Mouse (Mus musculus) MEL (cell line): ENCODE measurements around the gene Gm10073. TPM values are rescaled to one million over a fixed set of nuclear protein-coding genes. Genes with fewer than 3 reads are reported as not detected.

Experiments
- DNase-seq: peaks from one replicate; pipeline ENCODE4 v3.0.0; 2011; ENCODE audit warnings: low read depth, low spot score
- H3K27ac ChIP-seq: 2 replicates; pipeline ENCODE4 v1.5.1; 2012; ENCODE audit warnings: low read depth, mild to moderate bottlenecking, control low read depth, low read length, moderate library complexity; ENCODE audit not compliant: control insufficient read depth
- H3K27me3 ChIP-seq, 2 experiments: fragments of 150-350 bp in 1 of 2; sonication (generic) in 1 of 2; 2 replicates each; pipeline ENCODE4 v1.6.1; 2012; ENCODE audit warnings: low read length in 2 of 2, mild to moderate bottlenecking in 2 of 2, improper control_type of control experiment in 1 of 2, moderate library complexity in 1 of 2; ENCODE audit not compliant: insufficient read depth in 2 of 2, control insufficient read depth in 1 of 2
- H3K36me3 ChIP-seq, 2 experiments: 2 replicates each; pipeline ENCODE4 v1.6.1; 2012 to 2014; ENCODE audit warnings: low read length in 2 of 2, improper control_type of control experiment in 1 of 2, inconsistent platforms in 1 of 2, mild to moderate bottlenecking in 1 of 2; ENCODE audit not compliant: insufficient read depth in 2 of 2, control insufficient read depth in 1 of 2
- H3K4me1 ChIP-seq, 2 experiments: fragments of 150-350 bp in 1 of 2; sonication (generic) in 1 of 2; 2 replicates each; pipeline ENCODE4 v1.6.1; 2012; ENCODE audit warnings: low read length in 2 of 2, improper control_type of control experiment in 1 of 2, mild to moderate bottlenecking in 1 of 2; ENCODE audit not compliant: insufficient read depth in 2 of 2, control insufficient read depth in 1 of 2
- H3K4me3 ChIP-seq, 2 experiments: fragments of 150-350 bp in 1 of 2; sonication (generic) in 1 of 2; 2 replicates each; pipeline ENCODE4 v1.5.1; 2012; ENCODE audit warnings: low read depth in 2 of 2, low read length in 2 of 2, mild to moderate bottlenecking in 2 of 2, moderate library complexity in 2 of 2, control low read depth in 1 of 2, improper control_type of control experiment in 1 of 2; ENCODE audit not compliant: control insufficient read depth in 1 of 2, insufficient read depth in 1 of 2
- H3K79me2 ChIP-seq: 2 replicates; pipeline ENCODE4 v1.6.1; 2012; ENCODE audit warnings: mild to moderate bottlenecking, low read length, moderate library complexity; ENCODE audit not compliant: control insufficient read depth, poor library complexity, insufficient read depth
- H3K9ac ChIP-seq: 2 replicates; pipeline ENCODE4 v1.6.1; 2012; ENCODE audit warnings: low read depth, mild to moderate bottlenecking, control low read depth, low read length, moderate library complexity; ENCODE audit not compliant: control insufficient read depth, poor library complexity, severe bottlenecking
- H3K9me3 ChIP-seq: fragments of 150-350 bp; sonication (generic); replicated peaks from 2 replicates; pipeline ENCODE4 v1.6.1; 2012; ENCODE audit warnings: mild to moderate bottlenecking, low read length, improper control_type of control experiment, moderate library complexity; ENCODE audit not compliant: insufficient read depth
- BHLHE40 ChIP-seq: IDR thresholded peaks from 2 replicates; pipeline ENCODE4 v1.6.1; 2012; ENCODE audit warnings: low read depth, mild to moderate bottlenecking, inconsistent platforms, low read length, improper control_type of control experiment, borderline replicate concordance
- CHD1 ChIP-seq: IDR thresholded peaks from 2 replicates; pipeline ENCODE4 v1.6.1; 2012; ENCODE audit warnings: low read depth, mild to moderate bottlenecking, inconsistent platforms, low read length, improper control_type of control experiment
- CHD2 ChIP-seq: IDR thresholded peaks from 2 replicates; pipeline ENCODE4 v1.6.1; 2011; ENCODE audit warnings: low read length, improper control_type of control experiment
- ELF1 ChIP-seq: IDR thresholded peaks from 2 replicates; pipeline ENCODE4 v1.6.1; 2014; ENCODE audit warnings: low read depth, mild to moderate bottlenecking, inconsistent platforms, low read length, improper control_type of control experiment, moderate library complexity
- EP300 ChIP-seq, 2 experiments: IDR thresholded peaks; 2 replicates each; pipeline ENCODE4 v1.6.1; 2011; ENCODE audit warnings: improper control_type of control experiment in 2 of 2, low read length in 2 of 2, low read depth in 1 of 2, mild to moderate bottlenecking in 1 of 2
- ETS1 ChIP-seq: IDR thresholded peaks from 2 replicates; pipeline ENCODE4 v1.6.1; 2012; ENCODE audit warnings: low read depth, mild to moderate bottlenecking, inconsistent platforms, low read length, improper control_type of control experiment, moderate library complexity
- HCFC1 ChIP-seq: IDR thresholded peaks from 2 replicates; pipeline ENCODE4 v1.6.1; 2012; ENCODE audit warnings: low read depth, mild to moderate bottlenecking, inconsistent platforms, low read length, improper control_type of control experiment, moderate library complexity
- JUND ChIP-seq: IDR thresholded peaks from 2 replicates; pipeline ENCODE4 v1.6.1; 2011; ENCODE audit warnings: low read depth, mild to moderate bottlenecking, improper control_type of control experiment, low read length
- MAFK ChIP-seq: IDR thresholded peaks from 2 replicates; pipeline ENCODE4 v1.6.1; 2011; ENCODE audit warnings: low read depth, mild to moderate bottlenecking, low read length, improper control_type of control experiment, borderline replicate concordance
- MAX ChIP-seq: IDR thresholded peaks from 2 replicates; pipeline ENCODE4 v1.6.1; 2011; ENCODE audit warnings: low read length, improper control_type of control experiment
- MEF2A ChIP-seq: IDR thresholded peaks from 2 replicates; pipeline ENCODE4 v1.6.1; 2014; ENCODE audit warnings: low read depth, mild to moderate bottlenecking, inconsistent platforms, low read length, improper control_type of control experiment; ENCODE audit not compliant: poor library complexity, insufficient replicate concordance, severe bottlenecking; ENCODE audit errors: extremely low read depth
- POLR2A ChIP-seq, 2 experiments: IDR thresholded peaks; 2 replicates each; pipeline ENCODE4 v1.6.1; 2011 to 2012; ENCODE audit warnings: low read length in 2 of 2, mild to moderate bottlenecking in 2 of 2, control low read depth in 1 of 2, improper control_type of control experiment in 1 of 2, low read depth in 1 of 2, moderate library complexity in 1 of 2; ENCODE audit not compliant: control insufficient read depth in 1 of 2, insufficient read depth in 1 of 2, poor library complexity in 1 of 2
- POLR2AphosphoS2 ChIP-seq: IDR thresholded peaks from 2 replicates; pipeline ENCODE4 v1.6.1; 2011; ENCODE audit warnings: low read length, improper control_type of control experiment
- POLR2AphosphoS5 ChIP-seq: IDR thresholded peaks from 2 replicates; pipeline ENCODE4 v1.6.1; 2012; ENCODE audit warnings: low read depth, borderline replicate concordance, mild to moderate bottlenecking, inconsistent platforms, low read length, moderate library complexity, mixed read lengths
- RCOR1 ChIP-seq: IDR thresholded peaks from 2 replicates; pipeline ENCODE4 v1.6.1; 2012; ENCODE audit warnings: low read depth, mild to moderate bottlenecking, inconsistent platforms, low read length, improper control_type of control experiment
- SIN3A ChIP-seq: IDR thresholded peaks from 2 replicates; pipeline ENCODE4 v1.6.1; 2012; ENCODE audit warnings: low read length, improper control_type of control experiment, inconsistent platforms
- SMC3 ChIP-seq: IDR thresholded peaks from 2 replicates; pipeline ENCODE4 v1.6.1; 2011; ENCODE audit warnings: low read depth, low read length, improper control_type of control experiment
- ZC3H11A ChIP-seq: IDR thresholded peaks from 2 replicates; pipeline ENCODE4 v1.6.1; 2012; ENCODE audit warnings: low read depth, mild to moderate bottlenecking, inconsistent platforms, low read length, improper control_type of control experiment
- ZKSCAN1 ChIP-seq: IDR thresholded peaks from 2 replicates; pipeline ENCODE4 v1.6.1; 2012; ENCODE audit warnings: low read depth, mild to moderate bottlenecking, inconsistent platforms, low read length, improper control_type of control experiment, moderate library complexity
- ZMIZ1 ChIP-seq: IDR thresholded peaks from 2 replicates; pipeline ENCODE4 v1.6.1; 2012; ENCODE audit warnings: low read depth, mild to moderate bottlenecking, inconsistent platforms, low read length, improper control_type of control experiment, moderate library complexity
- ZNF384 ChIP-seq: IDR thresholded peaks from 2 replicates; pipeline ENCODE4 v1.6.1; 2012; ENCODE audit warnings: low read depth, mild to moderate bottlenecking, inconsistent platforms, low read length, improper control_type of control experiment
- polyA plus RNA-seq, 2 experiments: library from polyadenylated mRNA; stranded (reverse) in 1 of 2; unstranded in 1 of 2; fragments of >175 nt in 1 of 2; fragments of >200 nt in 1 of 2; gene quantifications; 2 replicates each; pipeline versions ENCODE4 v1.2.1 to v1.2.4; 2012; ENCODE audit warnings: low replicate concordance in 2 of 2, low read depth in 1 of 2; ENCODE audit not compliant: insufficient read length in 2 of 2, insufficient read depth in 1 of 2, missing spikeins in 1 of 2
- total RNA-seq: library from RNA; depleted of rRNA; stranded (reverse); fragments of 300-350 nt; gene quantifications from 2 replicates; pipeline ENCODE4 v1.2.3, GENCODE M21; 2012

The Gm10073 gene
- total and polyA plus RNA-seq, 3 experiments, result 71.2 to 188 TPM; not detected in 1

- TF ChIP-seq HCFC1, result no peak
- TF ChIP-seq MAFK, result no peak
- TF ChIP-seq SIN3A, result no peak
- no peak for TF ChIP-seq ZC3H11A
- TF ChIP-seq ETS1, result no peak
- no peak for TF ChIP-seq ZKSCAN1
- TF ChIP-seq EP300 (IDR thresholded peaks at IDR 0.05; ENCODE audit: low read depth in 1 of 2, low read length in 2 of 2), result no peak
- no peak for TF ChIP-seq POLR2A (IDR thresholded peaks at IDR 0.05; ENCODE audit: control insufficient read depth in 1 of 2, insufficient read depth in 1 of 2, low read depth in 1 of 2, low read length in 2 of 2, poor library complexity in 1 of 2)
- no peak for TF ChIP-seq SMC3
- no peak for TF ChIP-seq RCOR1
- TF ChIP-seq MEF2A, result no peak
- TF ChIP-seq BHLHE40, result no peak
- TF ChIP-seq ELF1, result no peak
- TF ChIP-seq CHD1, result no peak
- TF ChIP-seq CHD2, result no peak
- H3K9ac ChIP-seq, result no peak overlapping the region
- DNase-seq, result no peak
- H3K9me3 ChIP-seq, result no peaks in the 10 kb centered on the region
- H3K27me3 ChIP-seq, result peaks cover 4 to 8% of the 10 kb centered on the region in 2 experiments
- H3K36me3 ChIP-seq, result no peaks in the 10 kb centered on the region
- no peak overlapping the region for H3K27ac ChIP-seq
- no peak overlapping the region for H3K4me3 ChIP-seq
- no peaks in the 10 kb centered on the region for H3K4me1 ChIP-seq
- H3K79me2 ChIP-seq, result no peaks in the 10 kb centered on the region
Measured at GRCm38 (mm10) chr8:106605657-106606056, 32.4 kb upstream of the Gm10073 start.

GRCm38 (mm10) chr8:106603933-106604332, 30.7 kb upstream of the Gm10073 start:
- no peak for DNase-seq
- H3K4me3 ChIP-seq, result no peak overlapping the region
- no peak for TF ChIP-seq ZNF384
- TF ChIP-seq EP300 (IDR thresholded peaks at IDR 0.05; ENCODE audit: low read depth in 1 of 2, low read length in 2 of 2), result no peak
- TF ChIP-seq JUND, result no peak
- TF ChIP-seq MAFK, result no peak
- no peak for TF ChIP-seq CHD1
- TF ChIP-seq ZMIZ1, result no peak
- TF ChIP-seq POLR2AphosphoS5, result no peak
- TF ChIP-seq POLR2AphosphoS2, result no peak
- no peak for TF ChIP-seq MAX
- TF ChIP-seq, all 39 proteins: peak for 0
- peaks cover 0 to 7% of the 10 kb centered on the region in 2 experiments; a peak in 2 of 4 replicates for H3K27me3 ChIP-seq
- no peaks in the 10 kb centered on the region for H3K36me3 ChIP-seq
- H3K4me1 ChIP-seq, result no peaks in the 10 kb centered on the region
- no peaks in the 10 kb centered on the region for H3K79me2 ChIP-seq
- H3K9ac ChIP-seq, result no peak overlapping the region
- H3K9me3 ChIP-seq, result no peaks in the 10 kb centered on the region
- no peak overlapping the region for H3K27ac ChIP-seq
